Mouse (Mus musculus) heart, embryonic 10.5 days (tissue): ENCODE measurements around the gene Pygb. TPM values are rescaled to one million over a fixed set of nuclear protein-coding genes. Genes with fewer than 3 reads are reported as not detected.

Source experiments
- DNase-seq: peaks from one replicate; pipeline ENCODE4 v3.0.0-alpha.2; 2017; ENCODE audit warnings: low spot score
- H3K27ac ChIP-seq: fragments of 300-500 bp; sonication (generic); 2 replicates; pipeline ENCODE4 v1.5.1; 2016; ENCODE audit warnings: mild to moderate bottlenecking
- H3K27me3 ChIP-seq: fragments of 300-500 bp; sonication (generic); 2 replicates; pipeline ENCODE4 v1.6.1; 2016; ENCODE audit warnings: mild to moderate bottlenecking; ENCODE audit not compliant: poor library complexity, insufficient read depth, severe bottlenecking
- H3K36me3 ChIP-seq: fragments of 300-500 bp; sonication (generic); 2 replicates; pipeline ENCODE4 v1.6.1; 2016; ENCODE audit warnings: mild to moderate bottlenecking, moderate library complexity
- H3K4me1 ChIP-seq: fragments of 300-500 bp; sonication (generic); 2 replicates; pipeline ENCODE4 v1.6.1; 2016; ENCODE audit warnings: mild to moderate bottlenecking
- H3K4me3 ChIP-seq: fragments of 300-500 bp; sonication (generic); 2 replicates; pipeline ENCODE4 v1.5.1; 2016; ENCODE audit warnings: mild to moderate bottlenecking, moderate library complexity
- H3K9me3 ChIP-seq: fragments of 300-500 bp; sonication (generic); 2 replicates; pipeline ENCODE4 v1.6.1; 2016; ENCODE audit warnings: mild to moderate bottlenecking, moderate library complexity
- WGBS: fragments of 180-500 bp; shearing (Covaris S2); methylation state at CpG from one replicate; pipeline ENCODE4 v1.1.7; 2016; 5-methylcytosine and 5-hydroxymethylcytosine counted together
- polyA plus RNA-seq: library from polyadenylated mRNA; unstranded; fragments of >200 nt; fragmentation: Nextera tagmentation; extraction: Ambion mirVana; gene quantifications from 2 replicates; pipeline ENCODE4 v1.2.1, GENCODE M21; 2016

The Pygb gene
- polyA plus RNA-seq, 1 experiment from 2014 or later = 112 TPM

- DNase-seq = no peak
- H3K9me3 ChIP-seq = no peaks in the 10 kb centered on the region
- H3K4me3 ChIP-seq = no peak overlapping the region
- H3K4me1 ChIP-seq = no peaks in the 10 kb centered on the region
- 81% methylated on average over 6 of the region's 6 CpGs for WGBS
- H3K27me3 ChIP-seq = no peaks in the 10 kb centered on the region
- H3K36me3 ChIP-seq = peaks cover 99% of the 10 kb centered on the region
- no peak overlapping the region for H3K27ac ChIP-seq
These were observed 21.8 kb downstream of the Pygb start for GRCm38 (mm10) chr2:150808381-150808780.

GRCm38 (mm10) chr2:150808812-150809211, 22.3 kb downstream of the Pygb start:
- H3K9me3 ChIP-seq = no peaks in the 10 kb centered on the region
- H3K27me3 ChIP-seq = no peaks in the 10 kb centered on the region
- peaks cover 99% of the 10 kb centered on the region for H3K36me3 ChIP-seq
- H3K4me3 ChIP-seq = no peak overlapping the region
- WGBS = 92% methylated on average over 6 of the region's 6 CpGs
- no peak for DNase-seq
- H3K27ac ChIP-seq = no peak overlapping the region
- no peaks in the 10 kb centered on the region for H3K4me1 ChIP-seq

GRCm38 (mm10) chr2:150810603-150811002, 24.1 kb downstream of the Pygb start:
- DNase-seq = no peak
- Histone ChIP-seq H3K27me3 (no peaks in the 10 kb centered on the region), H3K9me3 (no peaks in the 10 kb centered on the region), H3K4me1 (no peaks in the 10 kb centered on the region), H3K27ac (no peak overlapping the region), H3K36me3 (peaks cover 99% of the 10 kb centered on the region), H3K4me3 (no peak overlapping the region)
- WGBS = 73% methylated on average over 5 of the region's 5 CpGs

GRCm38 (mm10) chr2:150812816-150813215, 26.3 kb downstream of the Pygb start:
- no peak for DNase-seq
- no peak overlapping the region for H3K27ac ChIP-seq
- H3K4me3 ChIP-seq = no peak overlapping the region
- 90% methylated on average over 6 of the region's 6 CpGs for WGBS
- H3K4me1 ChIP-seq = no peaks in the 10 kb centered on the region
- peaks cover 100% of the 10 kb centered on the region for H3K36me3 ChIP-seq
- no peaks in the 10 kb centered on the region for H3K27me3 ChIP-seq
- H3K9me3 ChIP-seq = no peaks in the 10 kb centered on the region

DNA sequence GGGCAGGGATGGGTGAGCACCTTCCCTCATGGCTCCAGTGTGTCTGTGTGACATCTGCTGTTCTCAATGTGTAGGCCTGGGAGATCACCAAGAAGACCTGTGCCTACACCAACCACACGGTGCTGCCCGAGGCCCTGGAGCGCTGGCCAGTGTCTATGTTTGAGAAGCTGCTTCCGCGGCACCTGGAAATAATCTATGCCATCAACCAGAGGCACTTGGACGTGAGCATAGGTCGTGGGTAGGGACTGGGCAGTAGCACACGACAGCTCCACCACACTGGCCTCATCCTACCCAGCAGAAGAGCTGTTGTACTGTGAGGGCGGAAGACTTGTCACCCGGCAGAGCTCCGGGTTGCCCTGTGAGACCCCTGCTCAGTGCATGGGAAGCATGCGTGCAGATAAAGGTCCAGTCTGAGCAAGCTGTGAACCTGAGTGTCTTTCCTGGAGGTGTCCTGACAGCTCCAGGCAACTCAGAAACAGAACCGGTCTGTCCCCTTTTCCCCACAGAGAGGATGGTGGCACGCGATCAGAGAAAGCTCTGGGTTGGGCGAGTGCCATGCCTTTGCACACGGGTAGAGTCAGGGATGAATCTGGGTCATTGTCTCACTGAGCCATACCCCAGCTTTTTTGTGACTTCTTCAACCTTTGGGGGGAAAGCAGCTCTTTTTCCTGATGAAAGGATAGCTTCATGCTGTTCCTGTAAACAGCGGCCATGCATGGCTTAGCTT, 30.3 kb downstream of the Pygb start:
- Histone ChIP-seq H3K27ac (no peak overlapping the region), H3K36me3 (peaks cover 98% of the 10 kb centered on the region), H3K4me3 (no peak overlapping the region), H3K4me1 (no peaks in the 10 kb centered on the region), H3K9me3 (no peaks in the 10 kb centered on the region), H3K27me3 (no peaks in the 10 kb centered on the region)
- WGBS = 92% methylated on average over 18 of the region's 18 CpGs
- DNase-seq = no peak

- Histone ChIP-seq H3K36me3 (peaks cover 97% of the 10 kb centered on the region), H3K9me3 (no peaks in the 10 kb centered on the region), H3K4me3 (no peak overlapping the region), H3K27me3 (no peaks in the 10 kb centered on the region), H3K4me1 (no peaks in the 10 kb centered on the region), H3K27ac (no peak overlapping the region)
- DNase-seq = no peak
- WGBS = 85% methylated on average over 8 of the region's 8 CpGs
These were observed 32.2 kb downstream of the Pygb start for GRCm38 (mm10) chr2:150818742-150819141.

DNA sequence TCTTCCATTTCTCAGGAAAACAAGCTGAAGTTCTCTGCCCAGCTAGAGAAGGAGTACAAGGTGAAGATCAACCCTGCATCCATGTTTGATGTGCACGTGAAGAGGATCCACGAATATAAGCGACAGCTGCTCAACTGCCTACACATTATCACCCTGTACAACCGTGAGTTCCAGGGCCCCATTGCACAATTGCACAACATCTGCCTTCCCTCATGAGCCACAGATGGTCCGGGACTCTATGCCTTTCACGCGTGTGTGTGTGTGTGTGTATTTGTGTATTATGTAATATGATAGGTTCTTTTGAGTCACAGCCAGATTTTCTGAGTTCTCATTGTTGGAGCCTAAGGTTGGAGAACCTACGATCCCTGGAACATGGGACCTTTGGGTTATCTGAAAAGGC, 34.2 kb downstream of the Pygb start:
- Histone ChIP-seq H3K9me3 (no peaks in the 10 kb centered on the region), H3K4me3 (no peak overlapping the region), H3K36me3 (peaks cover 97% of the 10 kb centered on the region), H3K27me3 (no peaks in the 10 kb centered on the region), H3K27ac (no peak overlapping the region), H3K4me1 (no peaks in the 10 kb centered on the region)
- 91% methylated on average over 8 of the region's 8 CpGs for WGBS
- DNase-seq = no peak

DNA sequence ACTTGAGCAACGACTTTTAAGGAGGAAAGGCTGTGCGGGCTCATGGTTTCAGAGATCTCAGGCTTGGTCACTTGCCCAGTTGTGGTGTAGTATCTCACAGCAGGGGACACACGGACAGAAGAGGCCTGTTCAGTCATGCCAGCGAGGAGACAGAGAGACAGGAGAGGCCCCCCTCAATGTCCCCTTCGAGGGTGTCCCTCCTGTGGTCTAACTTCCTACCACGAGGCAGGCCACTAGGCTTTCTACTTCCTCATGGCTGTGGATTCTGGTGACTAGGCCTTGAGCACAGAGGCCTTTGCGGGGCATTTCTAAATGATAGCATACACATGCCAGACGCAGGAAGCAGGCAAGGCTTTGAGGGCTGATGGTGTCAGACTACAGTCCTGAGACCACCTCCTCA, 36.5 kb downstream of the Pygb start:
- WGBS = 84% methylated on average over 8 of the region's 8 CpGs
- H3K4me1 ChIP-seq = no peaks in the 10 kb centered on the region
- H3K36me3 ChIP-seq = peaks cover 97% of the 10 kb centered on the region
- DNase-seq = no peak
- H3K4me3 ChIP-seq = no peak overlapping the region
- H3K27ac ChIP-seq = no peak overlapping the region
- H3K27me3 ChIP-seq = no peaks in the 10 kb centered on the region
- no peaks in the 10 kb centered on the region for H3K9me3 ChIP-seq

DNA sequence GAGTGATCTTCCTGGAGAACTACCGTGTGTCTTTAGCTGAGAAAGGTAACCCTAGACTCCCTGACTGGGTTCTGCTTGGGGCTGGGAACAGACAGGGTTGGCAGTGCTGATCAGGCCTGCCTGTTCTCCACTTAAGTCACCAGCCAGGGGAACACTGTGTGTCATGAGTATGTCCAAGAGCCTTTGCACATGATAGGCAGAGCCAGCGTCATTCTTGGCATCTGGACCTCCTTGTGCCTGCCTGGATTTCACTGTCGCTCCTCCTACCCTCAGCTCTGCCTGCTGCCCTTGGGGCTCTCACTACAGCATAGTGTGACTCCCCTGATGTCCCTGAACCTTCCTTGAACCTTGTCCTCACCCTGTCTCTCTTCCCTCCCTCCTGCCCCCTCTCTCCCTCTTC, 39.9 kb downstream of the Pygb start:
- DNase-seq = no peak
- 81% methylated on average over 3 of the region's 3 CpGs for WGBS
- H3K27me3 ChIP-seq = no peaks in the 10 kb centered on the region
- H3K36me3 ChIP-seq = peaks cover 99% of the 10 kb centered on the region
- H3K4me3 ChIP-seq = no peak overlapping the region
- no peak overlapping the region for H3K27ac ChIP-seq
- no peaks in the 10 kb centered on the region for H3K4me1 ChIP-seq
- H3K9me3 ChIP-seq = no peaks in the 10 kb centered on the region

- Histone ChIP-seq H3K36me3 (peaks cover 100% of the 10 kb centered on the region), H3K4me1 (no peaks in the 10 kb centered on the region), H3K27me3 (no peaks in the 10 kb centered on the region), H3K27ac (no peak overlapping the region), H3K9me3 (no peaks in the 10 kb centered on the region), H3K4me3 (no peak overlapping the region)
- 82% methylated on average over 3 of the region's 3 CpGs for WGBS
- DNase-seq = no peak
These were observed 41.6 kb downstream of the Pygb start for GRCm38 (mm10) chr2:150828164-150828563.

DNA sequence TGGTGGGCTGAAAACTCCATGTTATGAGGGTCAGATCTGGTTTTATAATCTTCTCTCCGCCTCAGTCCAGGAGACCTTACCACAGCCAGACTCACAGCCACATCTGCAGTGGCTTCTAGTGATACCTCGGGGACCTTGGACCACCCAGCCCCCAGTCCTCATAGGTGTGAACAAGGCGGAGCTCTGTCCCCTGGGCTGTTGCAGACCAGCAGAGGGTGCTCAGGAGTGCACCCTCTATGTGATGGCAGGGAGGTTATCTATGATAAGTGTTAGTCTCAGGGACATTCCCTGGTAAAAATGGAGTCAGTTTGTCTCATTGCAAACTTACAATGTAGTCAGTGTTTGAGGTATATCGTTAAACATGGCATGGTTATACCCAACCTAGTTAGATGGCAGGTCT, 42.1 kb downstream of the Pygb start:
- Histone ChIP-seq H3K36me3 (peaks cover 100% of the 10 kb centered on the region), H3K27me3 (no peaks in the 10 kb centered on the region), H3K4me3 (no peak overlapping the region), H3K9me3 (no peaks in the 10 kb centered on the region), H3K27ac (no peak overlapping the region), H3K4me1 (no peaks in the 10 kb centered on the region)
- no peak for DNase-seq
- WGBS = 77% methylated on average over 4 of the region's 4 CpGs

DNA sequence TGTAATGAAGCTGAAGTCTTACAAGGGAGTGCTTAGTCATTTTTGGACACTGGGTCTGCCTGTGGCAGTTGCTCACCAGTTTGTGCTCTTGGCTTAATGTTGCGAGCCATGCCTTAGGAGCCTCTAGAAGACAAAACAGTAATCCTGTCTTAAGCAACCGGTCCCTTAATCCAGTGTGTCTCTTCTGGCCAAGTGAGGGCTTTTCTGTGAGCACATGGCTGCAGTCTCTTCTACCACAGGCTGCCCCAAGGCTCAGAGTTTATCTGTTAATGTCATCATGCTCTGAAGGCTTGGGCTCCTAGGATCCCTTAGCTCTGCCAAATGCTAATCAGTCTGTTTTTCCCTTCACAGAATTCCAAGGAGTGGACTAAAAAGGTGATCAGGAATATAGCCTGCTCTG, 43.5 kb downstream of the Pygb start:
- no peak overlapping the region for H3K4me3 ChIP-seq
- H3K27me3 ChIP-seq = no peaks in the 10 kb centered on the region
- WGBS = 87% methylated on average over 2 of the region's 2 CpGs
- peaks cover 98% of the 10 kb centered on the region for H3K36me3 ChIP-seq
- H3K4me1 ChIP-seq = no peaks in the 10 kb centered on the region
- no peak for DNase-seq
- no peak overlapping the region for H3K27ac ChIP-seq
- no peaks in the 10 kb centered on the region for H3K9me3 ChIP-seq

GRCm38 (mm10) chr2:150830911-150831441, 44.4 kb downstream of the Pygb start:
- no peaks in the 10 kb centered on the region for H3K4me1 ChIP-seq
- H3K27me3 ChIP-seq = no peaks in the 10 kb centered on the region
- no peak for DNase-seq
- WGBS = 90% methylated on average over 3 of the region's 3 CpGs
- H3K4me3 ChIP-seq = no peak overlapping the region
- peaks cover 94% of the 10 kb centered on the region for H3K36me3 ChIP-seq
- H3K27ac ChIP-seq = no peak overlapping the region
- no peaks in the 10 kb centered on the region for H3K9me3 ChIP-seq

- Histone ChIP-seq H3K4me1 (no peaks in the 10 kb centered on the region), H3K27me3 (no peaks in the 10 kb centered on the region), H3K27ac (no peak overlapping the region), H3K9me3 (no peaks in the 10 kb centered on the region), H3K36me3 (peaks cover 86% of the 10 kb centered on the region), H3K4me3 (no peak overlapping the region)
- 87% methylated on average over 7 of the region's 7 CpGs for WGBS
- no peak for DNase-seq
These were observed 45.5 kb downstream of the Pygb start for GRCm38 (mm10) chr2:150832029-150832428.
